ENCODE assay signal across 8 mouse cellular contexts in genomic region chr1:153054112-153054821, GRCm38 (mm10).
DNase-seq lines count a peak whose midpoint lies in the region; ATAC-seq and TF ChIP-seq lines count a peak whose summit lies in the region.

No protein-coding gene starts in this region.

- H3K27me3 ChIP-seq in stomach, embryonic 16.5 days (ENCODE audit: control insufficient read depth, insufficient read depth, low read length), result no peaks in the 10 kb centered on the region
- no peaks in the 10 kb centered on the region for H3K27me3 ChIP-seq in stomach, postnatal 0 days (ENCODE audit: control insufficient read depth, insufficient read depth, low read length)

- H3K36me3 ChIP-seq in stomach, embryonic 16.5 days (ENCODE audit: control insufficient read depth, insufficient read depth, low read length), result no peaks in the 10 kb centered on the region
- no peaks in the 10 kb centered on the region for H3K36me3 ChIP-seq in stomach, postnatal 0 days (ENCODE audit: control insufficient read depth, insufficient read depth, low read length)

- TF ChIP-seq EP300 in stomach, postnatal 0 days (optimal IDR thresholded peaks at IDR 0.05), result no peak

- 0 out of 2 replicates have a peak overlapping the region, but pooled peaks have one; percentile 6 for H3K9ac ChIP-seq in stomach, embryonic 16.5 days (ENCODE audit: low read length)
- H3K9ac ChIP-seq in stomach, postnatal 0 days (ENCODE audit: low read length), result no peak overlapping the region

- ATAC-seq in stomach, embryonic 16.5 days (ENCODE audit: insufficient read depth, low FRiP score), result no peak
- no peak for ATAC-seq in stomach, postnatal 0 days (ENCODE audit: low FRiP score, low TSS enrichment)
- no peak for ATAC-seq in CD4-positive, CD25-positive, alpha-beta regulatory T cell, adult 4 months

- no peak for TF ChIP-seq CTCF in stomach, postnatal 0 days (IDR thresholded peaks at IDR 0.05; ENCODE audit: low read depth)

- no peaks in the 10 kb centered on the region for H3K9me3 ChIP-seq in stomach, embryonic 16.5 days (replicated peaks; ENCODE audit: control insufficient read depth, low read length)
- no peaks in the 10 kb centered on the region for H3K9me3 ChIP-seq in stomach, postnatal 0 days (ENCODE audit: control insufficient read depth, low read length)

- no peak overlapping the region; the same call in 1 of the 2 replicates for H3K4me2 ChIP-seq in stomach, embryonic 16.5 days (ENCODE audit: low read depth, low read length)
- H3K4me2 ChIP-seq in stomach, postnatal 0 days (replicated peaks; ENCODE audit: low read depth), result no peak overlapping the region

- H3K4me1 ChIP-seq in stomach, embryonic 16.5 days (ENCODE audit: control insufficient read depth, insufficient read depth, low read length), result peaks cover 6% of the 10 kb centered on the region; the same call in 1 of the 2 replicates
- H3K4me1 ChIP-seq in stomach, postnatal 0 days (replicated peaks; ENCODE audit: control insufficient read depth, insufficient read depth), result no peaks in the 10 kb centered on the region

- 39% methylated on average over 11 of the region's 11 CpGs for WGBS in stomach, embryonic 16.5 days
- WGBS in stomach, postnatal 0 days, result 36% methylated on average over 11 of the region's 11 CpGs

- no peak overlapping the region for H3K4me3 ChIP-seq in stomach, embryonic 16.5 days (replicated peaks; ENCODE audit: low read length)
- no peak overlapping the region for H3K4me3 ChIP-seq in stomach, postnatal 0 days (ENCODE audit: low read depth, low read length)

- H3K27ac ChIP-seq in stomach, embryonic 16.5 days (ENCODE audit: low read length), result no peak overlapping the region
- H3K27ac ChIP-seq in stomach, postnatal 0 days (replicated peaks), result no peak overlapping the region

- DNase-seq in adrenal gland, postnatal 14 days, result peak; percentile 23
- DNase-seq in adrenal gland, postnatal 4 days (ENCODE audit: low spot score in 2 of 2), result no peak
- no peak for DNase-seq in stomach, postnatal 0 days (ENCODE audit: low spot score)
- peak; percentile 27 to 65 for DNase-seq in kidney, postnatal 36 days
- DNase-seq in ovary, postnatal 10 days (ENCODE audit: low spot score), result no peak
- no peak for DNase-seq in urinary bladder, postnatal 36 days (ENCODE audit: low spot score in 2 of 2)

Comparison
In these comparisons a context has a peak if more than half of its experiments do, and no peak if none do; other contexts are left out.
1. DNase-seq: peak in adrenal gland, postnatal 14 days (single experiment) and kidney, postnatal 36 days (2 of 2); none in adrenal gland, postnatal 4 days (0 of 2), stomach, postnatal 0 days (single experiment), ovary, postnatal 10 days (single experiment) and urinary bladder, postnatal 36 days (0 of 2).